Mouse (Mus musculus): Measurements from ENCODE around the gene Ssh3. TPM values are rescaled to one million over a fixed set of nuclear protein-coding genes. Genes with fewer than 3 reads are reported as not detected.

The Ssh3 gene
- polyA plus RNA-seq, 1 experiment, result 148 TPM

DNA sequence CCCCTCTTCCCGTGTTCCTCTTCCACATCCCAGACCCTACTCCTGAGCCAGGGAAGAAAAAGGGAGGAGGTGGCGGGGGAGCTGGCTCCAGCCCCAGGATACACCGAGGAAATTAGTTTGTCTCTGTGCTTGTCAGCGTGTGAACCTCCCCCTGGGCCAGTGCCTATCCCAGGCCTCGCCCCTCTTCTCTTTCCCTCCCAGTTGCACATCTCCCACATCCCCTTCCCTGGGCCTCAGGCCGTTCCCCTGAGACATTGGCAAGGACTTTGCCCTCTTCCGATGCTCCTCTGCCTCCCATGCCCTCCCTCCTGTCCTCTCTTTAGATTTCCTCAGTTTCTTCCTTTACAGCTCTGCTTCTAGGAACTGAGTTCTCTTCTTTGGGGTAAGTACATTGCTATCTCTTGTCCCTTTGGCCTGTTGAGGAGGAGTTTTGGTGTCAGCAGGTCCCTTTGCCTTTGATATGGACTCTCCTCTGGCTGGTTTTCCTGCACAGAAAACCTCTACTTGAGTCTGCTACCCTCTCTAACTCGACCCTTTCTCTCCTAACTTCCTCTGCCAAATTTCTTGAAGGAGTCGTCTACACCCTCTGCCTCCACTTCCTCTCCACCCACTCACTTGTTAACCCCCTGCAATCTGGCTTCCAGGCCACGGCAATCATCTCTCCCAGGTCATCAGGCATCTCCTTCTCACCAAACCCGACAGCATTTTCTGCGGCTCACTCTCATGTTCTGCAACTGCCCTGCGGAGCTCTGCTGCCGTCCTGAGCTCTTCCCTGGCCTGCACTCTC, 47.8 kb downstream of the Ssh3 start:
- no peak overlapping the region for H3K4me3 ChIP-seq (ENCODE audit: insufficient read depth, low read length)
- H3K4me1 ChIP-seq (ENCODE audit: control insufficient read depth, insufficient read depth, low read length), result no peaks in the 10 kb centered on the region
- no peak overlapping the region for H3K27ac ChIP-seq (ENCODE audit: insufficient read depth, low read length)
- TF ChIP-seq POLR2A (IDR thresholded peaks at IDR 0.05; ENCODE audit: extremely low read depth, insufficient read depth, low read length), result no peak
- no peak for TF ChIP-seq CTCF (IDR thresholded peaks at IDR 0.05; ENCODE audit: extremely low read depth, insufficient read depth, low read length)

DNA sequence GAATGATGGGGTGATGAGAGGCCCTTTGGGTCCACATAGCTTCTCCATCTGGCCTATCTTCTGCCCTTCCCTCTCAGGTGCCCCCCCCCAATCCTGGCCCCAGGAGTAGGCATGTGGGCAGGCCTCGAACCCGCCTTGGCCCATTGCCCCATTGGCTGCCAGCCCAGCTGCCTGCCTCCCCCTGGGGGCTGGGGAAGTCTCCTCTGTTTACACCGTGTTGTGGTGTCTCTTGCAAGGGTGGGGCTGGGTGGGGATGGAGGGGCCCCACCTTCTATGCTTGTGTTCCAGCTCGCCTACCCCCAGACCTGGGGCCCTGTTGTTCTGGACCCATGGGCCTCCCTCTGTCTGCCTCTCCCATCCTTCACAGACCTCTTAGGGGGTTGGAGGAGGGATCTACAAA, 48.6 kb downstream of the Ssh3 start:
- no peaks in the 10 kb centered on the region for H3K4me1 ChIP-seq (ENCODE audit: control insufficient read depth, insufficient read depth, low read length)
- H3K27ac ChIP-seq (ENCODE audit: insufficient read depth, low read length), result no peak overlapping the region
- TF ChIP-seq CTCF (IDR thresholded peaks at IDR 0.05; ENCODE audit: extremely low read depth, insufficient read depth, low read length) (no peak), POLR2A (IDR thresholded peaks at IDR 0.05; ENCODE audit: extremely low read depth, insufficient read depth, low read length) (no peak)
- H3K4me3 ChIP-seq (ENCODE audit: insufficient read depth, low read length), result no peak overlapping the region

DNA sequence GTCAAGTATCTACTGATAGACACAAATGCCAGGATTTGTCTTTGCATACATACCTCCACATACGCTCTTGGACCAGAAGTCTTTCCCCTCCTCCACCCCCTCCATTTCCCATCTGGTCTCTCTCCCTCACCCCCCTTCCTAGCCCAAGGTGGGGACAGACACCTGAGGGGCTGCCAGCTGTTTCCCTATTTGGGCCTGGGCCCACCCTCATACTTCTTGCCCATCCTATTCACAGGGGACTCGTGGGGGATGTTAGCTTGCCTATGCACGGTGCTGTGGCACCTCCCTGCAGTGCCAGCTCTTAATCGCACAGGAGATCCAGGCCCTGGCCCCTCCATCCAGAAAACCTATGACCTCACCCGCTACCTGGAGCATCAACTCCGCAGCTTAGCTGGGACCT, 49.0 kb downstream of the Ssh3 start:
- H3K4me1 ChIP-seq (ENCODE audit: control insufficient read depth, insufficient read depth, low read length), result no peaks in the 10 kb centered on the region
- H3K27ac ChIP-seq (ENCODE audit: insufficient read depth, low read length), result no peak overlapping the region
- TF ChIP-seq POLR2A (IDR thresholded peaks at IDR 0.05; ENCODE audit: extremely low read depth, insufficient read depth, low read length) (no peak), CTCF (IDR thresholded peaks at IDR 0.05; ENCODE audit: extremely low read depth, insufficient read depth, low read length) (no peak)
- no peak overlapping the region for H3K4me3 ChIP-seq (ENCODE audit: insufficient read depth, low read length)

DNA sequence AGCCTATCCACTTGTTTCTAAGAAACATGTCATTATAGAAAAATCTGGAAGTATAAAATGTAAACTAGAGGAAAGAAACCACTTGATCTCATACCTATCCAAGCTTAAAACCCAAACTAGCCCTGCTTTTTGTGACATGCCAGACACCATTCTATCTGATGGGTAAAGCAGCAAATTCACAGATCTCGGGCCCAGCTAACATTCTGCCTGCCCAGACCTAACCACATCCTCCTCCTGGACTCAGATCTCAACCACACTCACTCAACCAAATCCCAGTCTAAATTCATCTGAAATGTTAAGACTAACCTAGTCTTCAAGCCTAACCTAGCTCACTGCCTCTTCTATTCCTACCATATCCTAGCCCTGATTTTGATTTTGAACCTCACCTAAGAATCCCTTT, 50.2 kb downstream of the Ssh3 start:
- TF ChIP-seq POLR2A (IDR thresholded peaks at IDR 0.05; ENCODE audit: extremely low read depth, insufficient read depth, low read length), result no peak
- TF ChIP-seq CTCF (IDR thresholded peaks at IDR 0.05; ENCODE audit: extremely low read depth, insufficient read depth, low read length), result no peak
- H3K4me3 ChIP-seq (ENCODE audit: insufficient read depth, low read length), result no peak overlapping the region
- H3K27ac ChIP-seq (ENCODE audit: insufficient read depth, low read length), result no peak overlapping the region
- H3K4me1 ChIP-seq (ENCODE audit: control insufficient read depth, insufficient read depth, low read length), result no peaks in the 10 kb centered on the region

DNA sequence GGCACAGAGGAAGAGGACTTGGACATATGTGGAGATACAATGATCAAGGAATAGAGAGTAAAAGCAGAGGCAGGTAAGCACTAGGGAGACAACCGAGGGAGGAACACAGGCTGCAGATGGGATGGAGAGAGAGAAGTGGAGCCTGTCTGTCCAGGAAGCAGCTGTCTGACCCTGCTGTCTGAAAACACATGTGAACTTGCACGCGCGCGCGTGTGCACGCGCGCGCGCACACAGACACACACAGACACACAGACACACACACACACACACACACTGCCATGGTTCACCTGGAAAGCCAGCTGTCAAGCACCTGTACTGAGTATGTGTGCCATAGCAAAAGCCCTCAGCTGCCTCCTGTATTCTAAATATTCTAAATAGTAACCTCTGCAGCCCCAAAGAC, 50.7 kb downstream of the Ssh3 start:
- no peak overlapping the region for H3K27ac ChIP-seq (ENCODE audit: insufficient read depth, low read length)
- no peaks in the 10 kb centered on the region for H3K4me1 ChIP-seq (ENCODE audit: control insufficient read depth, insufficient read depth, low read length)
- TF ChIP-seq POLR2A (IDR thresholded peaks at IDR 0.05; ENCODE audit: extremely low read depth, insufficient read depth, low read length) (no peak), CTCF (IDR thresholded peaks at IDR 0.05; ENCODE audit: extremely low read depth, insufficient read depth, low read length) (no peak)
- H3K4me3 ChIP-seq (ENCODE audit: insufficient read depth, low read length), result no peak overlapping the region

DNA sequence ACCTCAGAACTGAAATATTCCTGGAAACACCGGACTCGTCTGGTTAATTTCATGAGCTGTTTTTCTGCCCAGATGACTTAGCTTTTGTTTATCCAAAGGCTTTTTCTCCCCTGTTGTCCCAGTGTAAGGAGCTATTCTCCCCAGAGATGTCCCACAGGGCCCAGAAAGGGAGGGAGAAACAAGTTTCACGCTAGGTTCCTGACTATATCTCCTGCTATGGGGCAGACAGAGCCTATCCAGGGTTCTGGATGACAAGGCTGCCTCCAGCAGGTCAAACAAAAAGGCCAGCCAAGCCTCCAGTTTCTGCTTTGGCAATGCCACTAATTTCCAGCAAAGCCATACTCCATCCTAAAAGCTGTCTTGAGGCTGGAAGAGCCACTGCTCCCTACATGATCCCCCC, 51.1 kb downstream of the Ssh3 start:
- Histone ChIP-seq H3K4me3 (ENCODE audit: insufficient read depth, low read length) (no peak overlapping the region), H3K27ac (ENCODE audit: insufficient read depth, low read length) (no peak overlapping the region), H3K4me1 (ENCODE audit: control insufficient read depth, insufficient read depth, low read length) (no peaks in the 10 kb centered on the region)
- no peak for TF ChIP-seq CTCF (IDR thresholded peaks at IDR 0.05; ENCODE audit: extremely low read depth, insufficient read depth, low read length)
- no peak for TF ChIP-seq POLR2A (IDR thresholded peaks at IDR 0.05; ENCODE audit: extremely low read depth, insufficient read depth, low read length)

DNA sequence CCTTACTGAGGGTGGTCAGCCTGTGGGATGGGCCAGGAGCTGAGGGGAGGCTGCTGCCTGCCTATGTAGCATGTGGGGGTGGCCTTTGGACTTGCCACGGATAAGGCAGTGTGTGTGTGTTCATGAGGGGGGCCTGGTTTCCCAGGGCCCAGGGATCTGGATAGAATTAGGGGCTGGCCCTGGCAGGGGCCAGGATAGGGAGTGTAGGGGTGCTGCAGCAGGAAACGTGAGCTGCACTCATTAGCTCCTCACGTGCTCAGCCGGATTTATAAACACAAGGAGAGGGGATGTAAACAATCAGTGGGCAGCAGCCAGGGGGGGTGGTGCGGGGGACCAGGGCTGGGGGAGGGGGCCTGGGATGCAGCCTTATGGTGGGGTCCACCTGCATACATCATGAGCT, 51.8 kb downstream of the Ssh3 start:
- no peaks in the 10 kb centered on the region for H3K4me1 ChIP-seq (ENCODE audit: control insufficient read depth, insufficient read depth, low read length)
- TF ChIP-seq POLR2A (IDR thresholded peaks at IDR 0.05; ENCODE audit: extremely low read depth, insufficient read depth, low read length) (no peak), CTCF (IDR thresholded peaks at IDR 0.05; ENCODE audit: extremely low read depth, insufficient read depth, low read length) (no peak)
- H3K27ac ChIP-seq (ENCODE audit: insufficient read depth, low read length), result 0 out of 2 replicates have a peak overlapping the region, but pooled peaks have one; percentile 6
- H3K4me3 ChIP-seq (ENCODE audit: insufficient read depth, low read length), result no peak overlapping the region

DNA sequence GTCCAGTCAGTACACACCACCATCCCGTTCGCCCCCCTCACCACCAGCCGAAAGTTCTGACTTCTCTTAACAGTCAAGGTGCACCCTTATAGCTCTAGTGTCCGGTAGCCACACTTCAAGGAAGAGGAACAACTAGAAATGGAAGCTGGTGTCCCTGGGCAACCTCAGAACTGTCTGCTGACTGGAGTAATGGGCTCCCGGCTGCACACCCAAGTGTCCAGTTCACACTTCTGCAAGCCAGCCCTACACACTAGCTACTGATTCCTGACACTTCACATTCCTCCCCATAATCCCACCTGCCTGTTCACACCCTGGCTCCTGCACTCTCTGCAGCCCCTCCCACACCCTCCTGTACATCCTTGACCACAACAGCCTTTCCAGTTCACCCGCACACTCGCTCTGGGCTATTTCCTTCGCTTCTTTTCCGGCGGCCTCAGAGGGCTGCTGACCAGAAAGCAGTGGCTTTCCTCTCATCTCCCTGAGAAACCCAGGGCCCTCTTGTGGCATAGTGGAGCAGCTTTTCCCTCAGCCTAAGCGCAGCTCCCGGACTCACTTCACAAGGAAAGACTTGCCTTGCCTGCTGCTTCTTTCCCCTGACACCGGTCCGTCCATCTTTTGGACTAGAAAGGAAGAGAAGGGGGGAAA, 52.8 kb downstream of the Ssh3 start:
- Histone ChIP-seq H3K4me1 (ENCODE audit: control insufficient read depth, insufficient read depth, low read length) (no peaks in the 10 kb centered on the region), H3K4me3 (ENCODE audit: insufficient read depth, low read length) (peak overlapping the region; percentile 22; the same call in 1 of the 2 replicates), H3K27ac (ENCODE audit: insufficient read depth, low read length) (no peak overlapping the region)
- TF ChIP-seq POLR2A (IDR thresholded peaks at IDR 0.05; ENCODE audit: extremely low read depth, insufficient read depth, low read length) (no peak), CTCF (IDR thresholded peaks at IDR 0.05; ENCODE audit: extremely low read depth, insufficient read depth, low read length) (peak; percentile 46)

DNA sequence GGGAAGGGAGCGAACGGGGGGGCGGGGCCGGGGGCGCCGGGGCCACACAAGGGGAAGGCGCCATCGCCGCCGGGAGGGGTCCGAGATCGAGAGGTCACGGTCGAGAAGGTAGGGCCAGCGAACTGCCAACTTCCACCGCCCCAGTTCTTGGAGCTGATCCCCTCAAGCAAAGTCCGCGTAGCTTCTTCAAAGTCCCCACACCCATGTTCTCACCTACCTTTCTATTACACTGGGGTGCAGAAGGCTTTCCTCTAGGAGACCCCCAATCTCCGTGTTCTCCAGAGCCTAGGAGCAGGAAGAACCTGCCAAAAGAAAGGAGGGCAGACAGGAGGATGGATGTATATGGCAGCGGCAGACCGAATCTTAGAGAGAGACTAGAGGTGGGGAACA, 53.5 kb downstream of the Ssh3 start:
- Histone ChIP-seq H3K4me1 (ENCODE audit: control insufficient read depth, insufficient read depth, low read length) (no peaks in the 10 kb centered on the region), H3K4me3 (ENCODE audit: insufficient read depth, low read length) (peak overlapping the region; percentile 22), H3K27ac (ENCODE audit: insufficient read depth, low read length) (no peak overlapping the region)
- no peak for TF ChIP-seq POLR2A (IDR thresholded peaks at IDR 0.05; ENCODE audit: extremely low read depth, insufficient read depth, low read length)
- no peak for TF ChIP-seq CTCF (IDR thresholded peaks at IDR 0.05; ENCODE audit: extremely low read depth, insufficient read depth, low read length)

Measured in cortical plate, adult 2 months (tissue).